Mouse (Mus musculus) forebrain, embryonic 13.5 days (tissue): ENCODE results near the gene Calcb. TPM values are rescaled to one million over a fixed set of nuclear protein-coding genes. Genes with fewer than 3 reads are reported as not detected.
A peak's percentile ranks its signal among the peaks of the same experiment; 100 is the strongest.

Source experiments
- ATAC-seq: fragments of 200-750 bp; cut with Nextera tagmentation; 2 replicates; pipeline ENCODE4 v1.8.0; 2017
- H3K27ac ChIP-seq: fragments of 300-500 bp; sonication (generic); 2 replicates; pipeline ENCODE4 v1.5.1; 2015; ENCODE audit warnings: inconsistent platforms, mild to moderate bottlenecking, moderate library complexity
- H3K27me3 ChIP-seq: fragments of 300-500 bp; sonication (generic); 2 replicates; pipeline ENCODE4 v1.6.1; 2015; ENCODE audit warnings: mild to moderate bottlenecking, inconsistent platforms
- H3K36me3 ChIP-seq: fragments of 300-500 bp; sonication (generic); 2 replicates; pipeline ENCODE4 v1.6.1; 2015; ENCODE audit warnings: mild to moderate bottlenecking, inconsistent platforms; ENCODE audit not compliant: poor library complexity, severe bottlenecking
- H3K4me1 ChIP-seq: fragments of 300-500 bp; sonication (generic); 2 replicates; pipeline ENCODE4 v1.6.1; 2015; ENCODE audit warnings: inconsistent platforms
- H3K4me2 ChIP-seq: fragments of 300-500 bp; sonication (generic); 2 replicates; pipeline ENCODE4 v1.6.1; 2015; ENCODE audit warnings: inconsistent platforms, mild to moderate bottlenecking, moderate library complexity
- H3K4me3 ChIP-seq: fragments of 300-500 bp; sonication (generic); 2 replicates; pipeline ENCODE4 v1.5.1; 2015; ENCODE audit warnings: mild to moderate bottlenecking, inconsistent platforms
- H3K9ac ChIP-seq: fragments of 300-500 bp; sonication (generic); 2 replicates; pipeline ENCODE4 v1.6.1; 2015; ENCODE audit warnings: mild to moderate bottlenecking, inconsistent platforms
- H3K9me3 ChIP-seq: fragments of 300-500 bp; sonication (generic); replicated peaks from 2 replicates; pipeline ENCODE4 v1.6.1; 2016; ENCODE audit warnings: inconsistent platforms
- WGBS: fragments of 180-500 bp; shearing (Covaris S2); methylation state at CpG from one replicate; pipeline ENCODE4 v1.1.7; 2015; 5-methylcytosine and 5-hydroxymethylcytosine counted together
- polyA plus RNA-seq: library from polyadenylated mRNA; unstranded; fragments of >200 nt; fragmentation: Nextera tagmentation; extraction: Ambion mirVana; gene quantifications from 2 replicates; pipeline ENCODE4 v1.2.1, GENCODE M21; 2015

Gene Calcb
- polyA plus RNA-seq, 1 experiment from 2014 or later, result not detected

DNA sequence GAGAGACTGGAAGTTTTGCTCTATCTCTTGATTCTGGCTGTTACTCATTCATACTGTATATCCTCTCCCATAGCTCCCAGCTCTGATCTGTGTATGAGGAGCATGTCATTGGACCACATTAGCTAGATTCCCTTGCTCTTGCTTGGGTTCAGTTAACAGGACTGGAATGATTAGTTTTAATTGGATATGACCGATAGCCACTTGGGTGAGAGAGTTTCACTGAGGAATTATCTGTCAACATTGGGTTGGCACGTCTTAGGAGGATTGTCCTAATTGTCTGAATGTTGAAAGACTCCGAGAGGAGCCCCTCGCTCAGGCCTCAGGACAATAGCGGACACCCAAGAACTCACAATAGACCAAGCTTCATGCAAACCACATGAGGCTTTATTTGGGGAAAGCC lies 17.8 kb downstream of the Calcb start:
- H3K27ac ChIP-seq, result no peak overlapping the region
- H3K9ac ChIP-seq, result no peak overlapping the region
- ATAC-seq, result no peak
- no peaks in the 10 kb centered on the region for H3K9me3 ChIP-seq
- no peak overlapping the region for H3K4me2 ChIP-seq
- 38% methylated on average over 5 of the region's 5 CpGs for WGBS
- H3K4me3 ChIP-seq, result no peak overlapping the region
- H3K4me1 ChIP-seq, result no peaks in the 10 kb centered on the region
- no peaks in the 10 kb centered on the region for H3K36me3 ChIP-seq
- H3K27me3 ChIP-seq, result peaks cover 7% of the 10 kb centered on the region; the same call in 1 of the 2 replicates

DNA sequence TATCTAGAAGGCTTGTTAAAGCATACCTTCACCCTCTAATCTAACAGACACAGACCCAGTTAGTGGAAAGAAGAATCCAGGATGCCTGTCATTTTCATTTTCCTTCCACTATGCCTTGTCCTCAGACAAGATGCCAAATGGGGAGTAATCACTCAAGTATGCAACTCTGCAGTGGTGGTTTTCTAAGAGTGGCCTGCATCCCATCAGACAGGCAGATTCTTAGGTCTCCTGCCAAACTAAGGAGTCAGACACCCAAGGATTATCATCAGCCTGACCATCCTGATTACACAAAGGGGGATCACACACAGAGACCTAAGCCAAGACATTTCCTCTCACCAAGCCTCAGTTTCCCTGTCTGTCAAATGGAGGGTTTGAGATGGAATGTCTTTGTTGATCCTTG lies 19.7 kb downstream of the Calcb start:
- Histone ChIP-seq H3K27ac (no peak overlapping the region), H3K9me3 (no peaks in the 10 kb centered on the region)

DNA sequence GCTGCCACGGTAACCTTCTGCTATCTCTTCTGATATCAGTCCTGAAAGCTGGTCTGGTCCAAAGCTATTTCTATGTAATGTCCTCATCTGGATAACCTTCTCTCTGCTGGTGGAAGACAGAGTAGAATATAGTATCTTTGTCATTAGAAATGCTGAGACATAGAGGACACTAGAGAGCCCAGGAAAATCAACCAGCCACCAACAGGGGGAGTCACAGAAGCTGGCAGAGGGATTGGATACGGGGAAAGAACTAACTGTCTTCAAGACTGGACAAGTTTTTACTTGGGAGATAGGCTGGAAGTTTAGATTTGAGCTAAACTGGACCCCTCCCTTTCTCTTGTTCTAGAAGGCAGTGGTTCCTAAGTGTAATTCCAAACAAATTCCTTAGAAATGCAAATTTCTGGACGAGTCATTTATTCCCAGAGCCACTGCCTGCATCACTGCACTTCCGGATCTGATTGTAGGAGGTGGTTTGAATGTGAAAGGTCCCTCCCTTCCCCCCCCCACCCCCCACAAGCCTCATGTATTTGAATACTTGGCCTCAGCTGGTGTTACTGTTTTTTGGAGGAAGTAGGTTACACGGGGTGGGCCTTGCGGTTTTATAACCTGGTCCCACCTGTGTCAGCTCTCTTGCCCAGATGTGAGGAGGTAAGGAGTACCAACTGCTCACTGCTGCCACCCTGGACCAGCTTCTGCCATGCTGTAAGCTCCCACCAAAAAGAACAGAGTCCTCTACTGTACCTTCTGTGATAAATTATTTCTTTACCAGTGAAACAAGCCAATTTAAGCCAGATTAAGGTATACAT lies 22.1 kb downstream of the Calcb start:
- 45% methylated on average over 6 of the region's 6 CpGs for WGBS
- Histone ChIP-seq H3K27me3 (peaks cover 10% of the 10 kb centered on the region), H3K36me3 (no peaks in the 10 kb centered on the region), H3K27ac (no peak overlapping the region), H3K9me3 (no peaks in the 10 kb centered on the region), H3K4me3 (no peak overlapping the region), H3K9ac (no peak overlapping the region), H3K4me2 (no peak overlapping the region), H3K4me1 (peaks cover 5% of the 10 kb centered on the region)
- no peak for ATAC-seq

More for the DNA sequence above, 19.7 kb downstream of the Calcb start:
- H3K4me1 ChIP-seq, result no peaks in the 10 kb centered on the region
- ATAC-seq, result no peak
- no peak overlapping the region for H3K4me3 ChIP-seq
- no peak overlapping the region for H3K9ac ChIP-seq
- H3K36me3 ChIP-seq, result no peaks in the 10 kb centered on the region
- no peak overlapping the region for H3K4me2 ChIP-seq
- H3K27me3 ChIP-seq, result peaks cover 7% of the 10 kb centered on the region; the same call in 1 of the 2 replicates

DNA sequence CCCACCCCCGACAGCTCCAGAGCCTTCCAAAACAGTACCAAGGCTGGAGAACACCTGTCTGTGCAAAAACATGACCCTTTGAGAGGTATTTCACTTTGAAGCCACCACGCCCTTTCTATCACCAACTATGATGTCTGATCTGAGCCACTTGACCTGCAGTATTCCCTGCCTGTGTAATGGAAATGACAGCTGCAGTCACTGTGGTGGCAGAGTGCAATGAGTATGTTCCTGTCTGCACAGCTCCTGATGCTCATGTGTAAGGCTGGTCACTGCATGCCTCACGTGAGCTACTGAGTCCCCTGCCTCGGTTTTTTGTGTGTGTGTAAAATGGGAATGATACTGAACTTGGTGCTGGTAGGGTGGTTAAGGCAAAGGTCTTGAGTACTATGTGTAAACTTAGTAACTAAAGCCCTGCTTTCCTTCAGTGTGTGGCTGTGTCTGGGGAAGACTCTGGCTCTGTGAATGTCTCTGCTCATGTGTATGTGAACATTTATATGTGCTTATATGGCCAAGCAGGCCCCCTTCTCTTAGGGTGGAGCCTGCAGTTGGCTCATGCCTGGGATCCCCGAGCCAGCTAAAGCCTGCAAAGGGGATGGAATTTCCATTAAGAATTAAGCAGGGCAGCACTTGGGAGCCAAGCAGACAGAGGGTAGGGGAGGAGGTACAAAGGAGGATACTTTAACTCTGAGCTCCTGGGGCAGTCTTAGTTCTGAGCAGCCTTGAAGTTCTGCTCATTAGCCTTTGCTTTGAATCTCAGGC lies 24.8 kb downstream of the Calcb start, which contains the start of gene Insc:
TSS of gene Insc (plus strand) at position 673 of the 759 bp plus-strand sequence.
- 72% methylated on average over 5 of the region's 5 CpGs for WGBS
- Histone ChIP-seq H3K9me3 (no peaks in the 10 kb centered on the region), H3K36me3 (no peaks in the 10 kb centered on the region), H3K27me3 (peaks cover 17% of the 10 kb centered on the region), H3K4me1 (peaks cover 9% of the 10 kb centered on the region), H3K4me2 (no peak within 1 kb of the TSS), H3K4me3 (no peak within 1 kb of the TSS), H3K27ac (no peak within 1 kb of the TSS), H3K9ac (no peak within 1 kb of the TSS)
- no peak for ATAC-seq

DNA sequence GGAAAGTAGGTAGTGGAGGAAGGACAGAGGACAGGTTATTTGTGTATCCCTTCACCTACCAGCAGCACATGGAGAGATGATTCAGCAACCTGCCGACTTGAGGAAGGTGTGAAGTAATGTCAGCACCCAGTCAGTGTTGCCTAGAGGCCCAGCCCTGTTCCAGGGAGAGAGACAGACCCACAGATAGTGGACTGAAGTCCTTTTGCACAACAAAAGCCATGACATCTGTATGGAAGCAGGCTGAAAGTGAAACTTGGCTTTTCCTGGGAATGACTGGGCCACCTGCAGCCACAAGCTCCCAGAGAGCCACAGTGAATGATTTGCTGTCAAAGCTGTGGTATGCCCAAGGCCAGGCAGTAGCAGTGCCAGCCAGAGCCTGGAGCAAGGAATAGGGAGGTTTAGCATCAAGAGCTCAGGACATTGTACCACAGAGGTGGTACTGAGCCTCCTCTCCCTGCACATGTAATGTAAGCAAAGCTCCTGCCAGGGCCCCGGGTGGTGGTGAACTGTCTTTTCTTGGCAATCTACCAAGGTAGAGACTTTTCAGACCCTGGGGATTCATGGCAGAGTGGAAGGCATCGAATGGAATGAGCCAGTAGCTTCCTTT lies 26.3 kb downstream of the Calcb start:
- no peak for ATAC-seq
- Histone ChIP-seq H3K4me3 (no peak overlapping the region), H3K4me2 (no peak overlapping the region), H3K36me3 (no peaks in the 10 kb centered on the region), H3K4me1 (peaks cover 9% of the 10 kb centered on the region), H3K9ac (no peak overlapping the region), H3K27ac (no peak overlapping the region), H3K9me3 (no peaks in the 10 kb centered on the region), H3K27me3 (peaks cover 16% of the 10 kb centered on the region)
- 55% methylated on average over 3 of the region's 3 CpGs for WGBS

DNA sequence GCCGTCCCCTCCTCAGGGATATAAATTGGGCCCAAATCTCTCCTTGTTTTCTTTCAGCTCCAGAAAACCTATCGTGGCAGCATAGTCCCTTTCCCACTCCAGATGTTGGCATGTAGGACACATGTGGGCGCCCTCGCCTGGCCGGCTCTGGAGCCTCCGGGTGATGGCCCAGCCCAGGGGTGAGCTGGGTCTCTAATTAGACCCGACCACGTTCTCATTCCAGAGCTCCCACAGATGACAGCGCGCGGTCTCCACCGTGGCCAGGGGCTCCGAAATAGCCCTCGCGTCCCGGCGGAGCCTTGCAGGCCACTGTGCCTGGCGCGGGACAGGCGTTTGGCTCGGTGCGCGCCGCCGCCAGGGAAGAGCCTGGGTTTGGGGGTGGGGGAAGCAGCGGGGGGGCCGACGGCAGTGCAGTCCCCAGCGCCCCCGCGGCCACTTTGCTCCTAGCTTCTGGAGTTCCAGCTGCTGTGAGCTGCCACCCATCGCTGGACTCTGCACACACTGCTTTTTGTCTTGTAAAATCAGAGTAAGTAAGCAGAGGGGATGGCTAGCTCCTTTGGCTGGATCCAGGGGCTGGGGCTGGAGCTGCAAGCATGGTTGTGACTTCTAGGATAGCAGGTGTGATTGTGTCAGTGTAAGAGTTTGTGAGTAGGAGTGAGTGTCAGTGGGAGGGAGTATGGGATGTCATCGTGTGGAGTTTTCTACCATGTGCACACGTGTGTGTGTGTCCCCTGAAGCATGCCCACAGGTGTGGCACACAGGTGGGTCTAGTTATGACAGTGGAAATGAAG lies 27.2 kb downstream of the Calcb start:
- peak overlapping the region; percentile 38 for H3K4me3 ChIP-seq
- H3K4me1 ChIP-seq, result peaks cover 9% of the 10 kb centered on the region
- peak overlapping the region; percentile 62 for H3K9ac ChIP-seq
- H3K4me2 ChIP-seq, result peak overlapping the region; percentile 68
- peak; percentile 27; the same call in 1 of the 2 replicates for ATAC-seq
- WGBS, result 5% methylated on average over 34 of the region's 34 CpGs
- no peaks in the 10 kb centered on the region for H3K36me3 ChIP-seq
- no peak overlapping the region for H3K27ac ChIP-seq
- peaks cover 16% of the 10 kb centered on the region for H3K27me3 ChIP-seq
- H3K9me3 ChIP-seq, result no peaks in the 10 kb centered on the region

DNA sequence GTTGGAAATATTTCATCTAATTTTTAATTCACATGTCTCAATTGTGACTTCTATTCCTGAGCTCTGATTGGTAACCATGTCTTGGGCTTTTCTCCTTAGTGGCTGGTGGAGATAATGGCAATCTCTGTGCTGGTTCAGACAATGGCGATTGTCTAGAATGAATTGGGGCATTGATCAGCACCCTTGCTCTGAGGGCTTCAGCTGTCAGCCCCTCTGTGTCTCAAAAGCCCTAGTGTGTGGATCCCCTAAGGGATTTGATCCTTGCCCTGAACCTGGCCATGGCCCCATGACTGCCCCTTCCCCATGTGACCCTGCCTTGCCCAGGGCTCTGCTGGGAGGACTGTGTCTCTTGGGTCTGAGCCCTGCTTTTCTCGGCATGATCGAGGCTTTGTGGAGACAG lies 29.2 kb downstream of the Calcb start:
- Histone ChIP-seq H3K4me3 (no peak overlapping the region), H3K4me2 (no peak overlapping the region), H3K9me3 (no peaks in the 10 kb centered on the region), H3K27ac (no peak overlapping the region), H3K4me1 (peaks cover 9% of the 10 kb centered on the region), H3K36me3 (no peaks in the 10 kb centered on the region), H3K9ac (no peak overlapping the region), H3K27me3 (peaks cover 16% of the 10 kb centered on the region)
- WGBS, result 54% methylated on average over 3 of the region's 3 CpGs
- no peak for ATAC-seq

DNA sequence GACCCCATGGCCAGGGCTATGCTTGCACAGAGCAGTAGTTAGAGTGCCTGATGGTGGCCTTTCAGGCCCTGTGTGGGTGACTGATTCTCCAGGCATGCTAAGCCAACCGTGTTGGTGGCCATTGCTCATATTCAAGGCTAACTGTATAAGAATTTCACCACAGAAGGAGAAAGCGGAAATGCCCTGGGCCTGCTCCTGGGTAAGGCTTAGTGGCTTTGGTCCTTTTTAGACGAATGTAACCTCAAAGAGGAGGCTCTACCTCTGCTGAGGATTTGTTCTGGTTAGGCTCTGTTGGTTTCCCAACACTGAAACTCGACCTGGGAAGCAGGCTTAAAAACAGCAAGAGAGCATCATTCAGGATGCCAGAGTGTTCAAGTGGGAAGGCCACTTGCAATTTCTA lies 29.8 kb downstream of the Calcb start:
- peaks cover 10% of the 10 kb centered on the region for H3K4me1 ChIP-seq
- H3K27me3 ChIP-seq, result peaks cover 16% of the 10 kb centered on the region
- H3K4me3 ChIP-seq, result no peak overlapping the region
- WGBS, result 63% methylated on average over 4 of the region's 4 CpGs
- H3K36me3 ChIP-seq, result no peaks in the 10 kb centered on the region
- no peak overlapping the region for H3K4me2 ChIP-seq
- no peak overlapping the region for H3K27ac ChIP-seq
- no peak for ATAC-seq
- H3K9me3 ChIP-seq, result no peaks in the 10 kb centered on the region
- no peak overlapping the region for H3K9ac ChIP-seq

DNA sequence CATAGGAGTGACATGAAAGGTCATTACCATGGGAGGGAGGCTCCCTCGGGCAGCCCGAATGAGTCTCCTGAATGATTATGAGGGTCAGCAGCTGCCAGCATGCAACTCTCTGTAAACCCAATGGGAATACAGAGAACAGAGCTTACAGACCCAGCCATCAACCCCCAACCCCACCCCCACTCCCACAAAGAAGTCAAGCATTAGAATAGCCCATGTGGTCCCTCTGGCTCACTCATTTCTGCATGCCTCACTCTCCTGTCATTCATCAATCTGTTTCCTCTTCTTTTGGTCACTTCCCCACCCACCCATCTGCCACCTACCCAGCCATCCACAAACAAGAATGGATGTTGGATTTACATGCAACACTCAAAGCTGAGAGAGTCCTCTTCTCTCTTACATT lies 35.0 kb downstream of the Calcb start:
- Histone ChIP-seq H3K27me3 (no peaks in the 10 kb centered on the region), H3K4me1 (peaks cover 11% of the 10 kb centered on the region; the same call in 1 of the 2 replicates), H3K9me3 (no peaks in the 10 kb centered on the region), H3K36me3 (no peaks in the 10 kb centered on the region), H3K4me3 (no peak overlapping the region), H3K4me2 (no peak overlapping the region), H3K9ac (no peak overlapping the region), H3K27ac (no peak overlapping the region)
- WGBS, result 80% methylated on average over 2 of the region's 2 CpGs
- ATAC-seq, result no peak

DNA sequence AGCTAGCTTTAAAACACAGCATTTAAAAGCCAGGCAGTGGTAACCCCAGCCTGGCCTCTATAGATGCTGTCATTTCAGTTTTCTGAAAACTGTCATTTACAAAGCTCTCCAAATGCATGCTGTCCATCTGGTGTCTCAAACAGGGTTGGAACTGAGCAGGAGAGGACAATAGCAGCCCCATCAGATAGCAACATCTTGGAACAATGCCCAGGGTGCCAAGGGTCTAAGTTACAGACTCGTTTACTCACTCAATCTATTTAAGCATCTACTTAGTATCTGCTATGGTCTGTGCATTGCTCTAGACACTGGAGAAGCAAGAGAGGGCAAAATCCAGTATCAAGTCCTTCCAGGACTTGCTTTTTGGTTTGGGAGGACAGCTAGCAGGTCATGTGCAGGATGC lies 35.8 kb downstream of the Calcb start:
- H3K4me1 ChIP-seq, result peaks cover 11% of the 10 kb centered on the region; the same call in 1 of the 2 replicates
- H3K4me2 ChIP-seq, result no peak overlapping the region
- 22% methylated on average over 1 of the region's 1 CpGs for WGBS
- H3K27me3 ChIP-seq, result no peaks in the 10 kb centered on the region
- no peak overlapping the region for H3K9ac ChIP-seq
- no peak for ATAC-seq
- H3K36me3 ChIP-seq, result no peaks in the 10 kb centered on the region
- no peak overlapping the region for H3K27ac ChIP-seq
- H3K4me3 ChIP-seq, result no peak overlapping the region
- H3K9me3 ChIP-seq, result no peaks in the 10 kb centered on the region

DNA sequence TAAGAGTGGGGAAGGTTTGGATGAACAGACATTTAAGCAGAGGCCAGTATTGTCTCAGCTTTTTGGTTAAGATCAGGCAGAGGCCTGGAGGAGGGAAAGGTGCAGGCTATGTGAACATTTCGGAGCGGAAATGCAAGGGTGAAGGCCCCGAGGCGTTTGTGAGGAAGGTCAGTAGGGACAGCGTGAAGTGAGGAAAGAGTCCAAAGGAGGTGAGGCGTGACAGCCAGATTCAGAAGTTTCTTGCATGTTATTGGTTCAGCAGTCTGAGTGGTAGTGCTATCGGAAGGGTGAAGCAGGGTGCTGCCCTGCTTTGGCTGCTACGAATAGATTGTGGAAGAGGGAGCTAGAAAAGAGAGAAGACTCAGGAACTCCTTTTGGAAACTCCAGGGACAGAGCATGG lies 36.2 kb downstream of the Calcb start:
- Histone ChIP-seq H3K27me3 (no peaks in the 10 kb centered on the region), H3K9me3 (no peaks in the 10 kb centered on the region), H3K4me2 (no peak overlapping the region), H3K4me3 (no peak overlapping the region), H3K9ac (no peak overlapping the region), H3K27ac (no peak overlapping the region), H3K36me3 (no peaks in the 10 kb centered on the region), H3K4me1 (peaks cover 11% of the 10 kb centered on the region; the same call in 1 of the 2 replicates)
- ATAC-seq, result no peak
- WGBS, result 89% methylated on average over 8 of the region's 8 CpGs
